Mouse (Mus musculus): ENCODE measurements around the gene Rara. TPM values are rescaled to one million over a fixed set of nuclear protein-coding genes. Genes with fewer than 3 reads are reported as not detected.

The Rara gene
- polyA plus RNA-seq, 1 experiment from 2014 or later, result 14.8 TPM

- ATAC-seq (ENCODE audit: low FRiP score) (no peak), DNase-seq (ENCODE audit: low spot score, missing footprints) (peak; percentile 93)
- no peak overlapping the region for H3K4me2 ChIP-seq
- H3K9ac ChIP-seq (ENCODE audit: low read length), result no peak overlapping the region
- WGBS, result 56% methylated on average over 5 of the region's 5 CpGs
- H3K36me3 ChIP-seq (ENCODE audit: control insufficient read depth, insufficient read depth, low read length), result no peaks in the 10 kb centered on the region; the same call in 1 of the 2 replicates
- H3K4me1 ChIP-seq (ENCODE audit: control insufficient read depth, insufficient read depth, low read length), result peaks cover 6% of the 10 kb centered on the region
- H3K27ac ChIP-seq (ENCODE audit: low read depth, low read length), result no peak overlapping the region
- no peaks in the 10 kb centered on the region for H3K9me3 ChIP-seq (ENCODE audit: control insufficient read depth, low read length)
- no peaks in the 10 kb centered on the region for H3K27me3 ChIP-seq (ENCODE audit: control insufficient read depth, insufficient read depth, low read length)
- H3K4me3 ChIP-seq (ENCODE audit: low read depth, low read length), result no peak overlapping the region
Observed at GRCm38 (mm10) chr11:98974871-98975719, 47.5 kb downstream of the Rara start.

- Histone ChIP-seq H3K9me3 (ENCODE audit: control insufficient read depth, low read length) (no peaks in the 10 kb centered on the region), H3K4me3 (ENCODE audit: low read depth, low read length) (no peak overlapping the region), H3K27ac (ENCODE audit: low read depth, low read length) (no peak overlapping the region), H3K4me2 (no peak overlapping the region), H3K36me3 (ENCODE audit: control insufficient read depth, insufficient read depth, low read length) (no peaks in the 10 kb centered on the region), H3K27me3 (ENCODE audit: control insufficient read depth, insufficient read depth, low read length) (peaks cover 24% of the 10 kb centered on the region), H3K9ac (ENCODE audit: low read length) (no peak overlapping the region), H3K4me1 (ENCODE audit: control insufficient read depth, insufficient read depth, low read length) (peaks cover 9% of the 10 kb centered on the region)
- ATAC-seq (ENCODE audit: low FRiP score), result no peak
- DNase-seq (ENCODE audit: low spot score, missing footprints), result no peak
- WGBS, result 71% methylated on average over 15 of the region's 15 CpGs
Observed at GRCm38 (mm10) chr11:98978526-98979148, 51.0 kb downstream of the Rara start.

- no peak overlapping the region for H3K9ac ChIP-seq (ENCODE audit: low read length)
- no peaks in the 10 kb centered on the region for H3K9me3 ChIP-seq (ENCODE audit: control insufficient read depth, low read length)
- WGBS, result 84% methylated on average over 4 of the region's 5 CpGs
- H3K4me1 ChIP-seq (ENCODE audit: control insufficient read depth, insufficient read depth, low read length), result peaks cover 9% of the 10 kb centered on the region
- no peak overlapping the region for H3K4me2 ChIP-seq
- no peak overlapping the region for H3K27ac ChIP-seq (ENCODE audit: low read depth, low read length)
- no peak overlapping the region for H3K4me3 ChIP-seq (ENCODE audit: low read depth, low read length)
- peaks cover 26% of the 10 kb centered on the region for H3K27me3 ChIP-seq (ENCODE audit: control insufficient read depth, insufficient read depth, low read length)
- no peaks in the 10 kb centered on the region for H3K36me3 ChIP-seq (ENCODE audit: control insufficient read depth, insufficient read depth, low read length)
- no peak for ATAC-seq (ENCODE audit: low FRiP score)
- DNase-seq (ENCODE audit: low spot score, missing footprints), result no peak
Observed at GRCm38 (mm10) chr11:98979356-98979755, 51.7 kb downstream of the Rara start.

- DNase-seq (ENCODE audit: low spot score, missing footprints) (no peak), ATAC-seq (ENCODE audit: low FRiP score) (peak; percentile 43; the same call in 1 of the 2 replicates)
- Histone ChIP-seq H3K27ac (ENCODE audit: low read depth, low read length) (no peak overlapping the region), H3K36me3 (ENCODE audit: control insufficient read depth, insufficient read depth, low read length) (no peaks in the 10 kb centered on the region), H3K27me3 (ENCODE audit: control insufficient read depth, insufficient read depth, low read length) (peaks cover 26% of the 10 kb centered on the region), H3K9ac (ENCODE audit: low read length) (peak overlapping the region; percentile 54), H3K4me3 (ENCODE audit: low read depth, low read length) (peak overlapping the region; percentile 46), H3K4me1 (ENCODE audit: control insufficient read depth, insufficient read depth, low read length) (peaks cover 9% of the 10 kb centered on the region), H3K9me3 (ENCODE audit: control insufficient read depth, low read length) (no peaks in the 10 kb centered on the region), H3K4me2 (peak overlapping the region; percentile 85)
- WGBS, result 37% methylated on average over 20 of the region's 20 CpGs
Observed at GRCm38 (mm10) chr11:98981289-98981996, 53.8 kb downstream of the Rara start.

- peaks cover 9% of the 10 kb centered on the region for H3K4me1 ChIP-seq (ENCODE audit: control insufficient read depth, insufficient read depth, low read length)
- ATAC-seq (ENCODE audit: low FRiP score) (peak; percentile 68), DNase-seq (ENCODE audit: low spot score, missing footprints) (peak; percentile 95)
- H3K9me3 ChIP-seq (ENCODE audit: control insufficient read depth, low read length), result no peaks in the 10 kb centered on the region
- H3K9ac ChIP-seq (ENCODE audit: low read length), result peak overlapping the region; percentile 54
- H3K4me3 ChIP-seq (ENCODE audit: low read depth, low read length), result peak overlapping the region; percentile 46
- H3K27me3 ChIP-seq (ENCODE audit: control insufficient read depth, insufficient read depth, low read length), result peaks cover 26% of the 10 kb centered on the region
- no peak overlapping the region; the same call in 1 of the 2 replicates for H3K27ac ChIP-seq (ENCODE audit: low read depth, low read length)
- peak overlapping the region; percentile 85 for H3K4me2 ChIP-seq
- no peaks in the 10 kb centered on the region for H3K36me3 ChIP-seq (ENCODE audit: control insufficient read depth, insufficient read depth, low read length)
- WGBS, result under 1% methylated on average over 93 of the region's 94 CpGs
Observed at GRCm38 (mm10) chr11:98981997-98982772, 54.6 kb downstream of the Rara start.

- Histone ChIP-seq H3K36me3 (ENCODE audit: control insufficient read depth, insufficient read depth, low read length) (no peaks in the 10 kb centered on the region), H3K9me3 (ENCODE audit: control insufficient read depth, low read length) (no peaks in the 10 kb centered on the region), H3K9ac (ENCODE audit: low read length) (peak within 1 kb of the TSS; percentile 54), H3K4me2 (peak within 1 kb of the TSS; percentile 85), H3K4me1 (ENCODE audit: control insufficient read depth, insufficient read depth, low read length) (peaks cover 9% of the 10 kb centered on the region), H3K27ac (ENCODE audit: low read depth, low read length) (no peak within 1 kb of the TSS; the same call in 1 of the 2 replicates), H3K27me3 (ENCODE audit: control insufficient read depth, insufficient read depth, low read length) (peaks cover 26% of the 10 kb centered on the region), H3K4me3 (ENCODE audit: low read depth, low read length) (peak within 1 kb of the TSS; percentile 46)
- DNase-seq (ENCODE audit: low spot score, missing footprints), result no peak
- ATAC-seq (ENCODE audit: low FRiP score), result peak; percentile 20; the same call in 1 of the 2 replicates
- WGBS, result 2% methylated on average over 28 of the region's 28 CpGs
Observed at GRCm38 (mm10) chr11:98982773-98983133, 55.1 kb downstream of the Rara start, which contains the start of gene Gjd3. Gene Gjd3, minus strand, starts transcription at chr11:98983016.

GRCm38 (mm10) chr11:98983551-98983950 is 55.9 kb downstream of the Rara start:
- Histone ChIP-seq H3K9me3 (ENCODE audit: control insufficient read depth, low read length) (no peaks in the 10 kb centered on the region), H3K27me3 (ENCODE audit: control insufficient read depth, insufficient read depth, low read length) (peaks cover 26% of the 10 kb centered on the region), H3K4me1 (ENCODE audit: control insufficient read depth, insufficient read depth, low read length) (peaks cover 9% of the 10 kb centered on the region), H3K4me3 (ENCODE audit: low read depth, low read length) (no peak overlapping the region), H3K36me3 (ENCODE audit: control insufficient read depth, insufficient read depth, low read length) (no peaks in the 10 kb centered on the region), H3K4me2 (no peak overlapping the region), H3K9ac (ENCODE audit: low read length) (no peak overlapping the region), H3K27ac (ENCODE audit: low read depth, low read length) (no peak overlapping the region)
- WGBS, result 47% methylated on average over 8 of the region's 8 CpGs
- DNase-seq (ENCODE audit: low spot score, missing footprints), result peak; percentile 85
- ATAC-seq (ENCODE audit: low FRiP score), result no peak

GRCm38 (mm10) chr11:98985542-98985941 is 57.9 kb downstream of the Rara start:
- Histone ChIP-seq H3K4me2 (no peak overlapping the region), H3K4me3 (ENCODE audit: low read depth, low read length) (no peak overlapping the region), H3K9me3 (ENCODE audit: control insufficient read depth, low read length) (no peaks in the 10 kb centered on the region), H3K36me3 (ENCODE audit: control insufficient read depth, insufficient read depth, low read length) (no peaks in the 10 kb centered on the region), H3K4me1 (ENCODE audit: control insufficient read depth, insufficient read depth, low read length) (peaks cover 9% of the 10 kb centered on the region), H3K9ac (ENCODE audit: low read length) (no peak overlapping the region), H3K27me3 (ENCODE audit: control insufficient read depth, insufficient read depth, low read length) (peaks cover 26% of the 10 kb centered on the region), H3K27ac (ENCODE audit: low read depth, low read length) (no peak overlapping the region)
- 94% methylated on average over 7 of the region's 7 CpGs for WGBS
- DNase-seq (ENCODE audit: low spot score, missing footprints) (no peak), ATAC-seq (ENCODE audit: low FRiP score) (no peak)

All from midbrain, embryonic 11.5 days (tissue).